Mouse (Mus musculus): ENCODE results near the gene Auts2. TPM values are rescaled to one million over a fixed set of nuclear protein-coding genes. Genes with fewer than 3 reads are reported as not detected.

Gene Auts2
- polyA plus RNA-seq, 1 experiment from 2014 or later, result 1.0 TPM

DNA sequence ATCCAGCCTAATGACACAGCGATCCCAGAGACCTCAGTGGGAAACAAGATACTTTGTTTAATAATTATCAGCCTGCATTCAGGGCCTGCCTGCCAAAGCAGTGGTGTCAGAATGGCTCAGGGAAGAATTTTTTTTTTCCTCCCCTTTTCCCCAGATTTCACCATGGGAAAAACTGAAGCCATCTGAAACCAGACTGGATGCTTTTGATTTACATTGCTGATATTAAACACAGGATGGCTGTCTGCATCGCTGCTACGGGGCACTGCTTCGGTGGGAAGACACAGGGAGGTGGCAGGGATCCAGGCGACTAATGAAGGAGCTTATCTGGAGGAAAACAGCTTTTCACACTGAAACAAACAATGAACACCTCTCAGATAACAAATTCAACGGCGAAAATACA, 912.6 kb downstream of the Auts2 start:
- WGBS (ENCODE audit: insufficient replicate concordance), result 37% methylated on average over 7 of the region's 7 CpGs
- H3K36me3 ChIP-seq (replicated peaks; ENCODE audit: insufficient read depth, low read length), result no peaks in the 10 kb centered on the region
- no peaks in the 10 kb centered on the region for H3K27me3 ChIP-seq (ENCODE audit: insufficient read depth, low read length)
- no peak for ATAC-seq
- no peak for DNase-seq
- no peaks in the 10 kb centered on the region for H3K9me3 ChIP-seq (ENCODE audit: low read length)
- H3K9ac ChIP-seq (replicated peaks), result no peak overlapping the region
- H3K27ac ChIP-seq (ENCODE audit: low read depth), result no peak overlapping the region
- no peaks in the 10 kb centered on the region for H3K4me1 ChIP-seq (ENCODE audit: insufficient read depth)
- no peak overlapping the region for H3K4me3 ChIP-seq (ENCODE audit: low read depth, low read length)
- H3K4me2 ChIP-seq (ENCODE audit: low read depth, low read length), result no peak overlapping the region
- TF ChIP-seq CTCF (IDR thresholded peaks at IDR 0.05; ENCODE audit: low read depth) (no peak), EP300 (IDR thresholded peaks at IDR 0.05; ENCODE audit: low read depth) (no peak)

DNA sequence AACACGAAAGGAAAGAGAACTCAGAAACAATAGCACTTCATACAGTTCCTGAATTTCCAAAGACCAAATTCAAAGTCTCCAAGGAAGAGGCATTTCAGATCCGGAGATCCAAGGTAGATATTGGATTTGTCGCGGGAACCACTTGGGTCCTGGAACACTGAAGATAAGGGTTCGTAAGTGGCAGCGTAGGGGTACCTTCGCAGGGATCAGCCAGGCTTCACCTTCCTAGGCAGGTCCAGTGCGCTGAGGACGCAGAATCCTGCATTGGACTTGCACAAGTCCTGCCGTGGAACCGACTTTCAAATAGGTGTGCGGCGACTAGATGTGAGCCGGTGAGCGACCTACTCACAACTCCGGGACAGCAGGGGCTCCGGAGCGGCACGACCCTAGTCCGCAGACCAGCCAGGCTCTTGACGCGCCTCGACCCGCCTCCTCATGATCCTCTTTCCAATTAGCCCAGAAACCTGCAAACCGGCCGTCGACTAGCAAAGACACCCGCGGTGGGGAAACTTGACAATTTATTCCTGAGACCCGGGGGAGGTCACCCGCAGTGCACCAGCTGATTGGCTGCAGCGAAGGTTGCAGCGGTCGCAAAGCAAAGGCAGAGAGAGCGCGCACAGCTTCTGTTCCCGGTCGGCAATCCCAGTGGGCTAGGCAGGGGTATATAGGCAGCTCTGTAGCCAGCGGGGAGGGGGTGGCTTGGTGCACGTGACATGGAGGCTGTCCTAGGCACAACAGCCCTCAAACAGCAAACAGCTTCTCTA, 926.8 kb downstream of the Auts2 start:
- no peaks in the 10 kb centered on the region for H3K4me1 ChIP-seq (ENCODE audit: insufficient read depth)
- peak overlapping the region; percentile 33 for H3K4me3 ChIP-seq (ENCODE audit: low read depth, low read length)
- peak; percentile 40; the same call in 1 of the 2 replicates for ATAC-seq
- H3K27ac ChIP-seq (ENCODE audit: low read depth), result no peak overlapping the region
- TF ChIP-seq EP300 (IDR thresholded peaks at IDR 0.05; ENCODE audit: low read depth), result no peak
- TF ChIP-seq CTCF (IDR thresholded peaks at IDR 0.05; ENCODE audit: low read depth), result no peak
- H3K4me2 ChIP-seq (ENCODE audit: low read depth, low read length), result peak overlapping the region; percentile 61
- H3K36me3 ChIP-seq (replicated peaks; ENCODE audit: insufficient read depth, low read length), result no peaks in the 10 kb centered on the region
- H3K9ac ChIP-seq (replicated peaks), result no peak overlapping the region; the same call in 1 of the 2 replicates
- DNase-seq, result peak; percentile 29
- H3K9me3 ChIP-seq (ENCODE audit: low read length), result no peaks in the 10 kb centered on the region
- WGBS (ENCODE audit: insufficient replicate concordance), result 2% methylated on average over 40 of the region's 40 CpGs
- H3K27me3 ChIP-seq (ENCODE audit: insufficient read depth, low read length), result peaks cover 19% of the 10 kb centered on the region; the same call in 1 of the 2 replicates

DNA sequence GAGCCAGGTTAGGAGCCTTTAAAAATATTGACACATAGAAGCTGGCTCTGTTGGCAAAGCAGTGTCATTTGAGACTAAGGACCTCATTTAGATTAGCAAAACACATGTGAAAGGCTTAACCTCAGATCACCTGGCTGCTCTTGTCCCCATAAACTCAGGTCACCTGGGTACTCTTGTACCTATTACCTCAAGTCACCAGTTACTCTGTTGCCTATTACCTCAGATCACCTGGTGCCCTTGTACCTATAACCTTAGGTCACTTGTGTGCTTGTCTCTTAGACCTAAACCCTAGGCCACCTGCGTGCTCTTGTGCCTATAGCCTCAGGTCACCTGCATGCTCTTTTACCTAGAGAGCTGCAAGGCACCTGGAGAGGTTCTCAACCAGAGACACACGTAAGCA, 928.9 kb downstream of the Auts2 start:
- WGBS (ENCODE audit: insufficient replicate concordance), result 83% methylated on average over 2 of the region's 2 CpGs
- Histone ChIP-seq H3K27me3 (ENCODE audit: insufficient read depth, low read length) (peaks cover 19% of the 10 kb centered on the region; the same call in 1 of the 2 replicates), H3K4me1 (ENCODE audit: insufficient read depth) (no peaks in the 10 kb centered on the region), H3K9me3 (ENCODE audit: low read length) (no peaks in the 10 kb centered on the region), H3K4me2 (ENCODE audit: low read depth, low read length) (no peak overlapping the region), H3K36me3 (replicated peaks; ENCODE audit: insufficient read depth, low read length) (no peaks in the 10 kb centered on the region), H3K4me3 (ENCODE audit: low read depth, low read length) (no peak overlapping the region), H3K27ac (ENCODE audit: low read depth) (no peak overlapping the region), H3K9ac (replicated peaks) (no peak overlapping the region)
- no peak for ATAC-seq
- DNase-seq, result no peak
- TF ChIP-seq CTCF (IDR thresholded peaks at IDR 0.05; ENCODE audit: low read depth), result no peak

DNA sequence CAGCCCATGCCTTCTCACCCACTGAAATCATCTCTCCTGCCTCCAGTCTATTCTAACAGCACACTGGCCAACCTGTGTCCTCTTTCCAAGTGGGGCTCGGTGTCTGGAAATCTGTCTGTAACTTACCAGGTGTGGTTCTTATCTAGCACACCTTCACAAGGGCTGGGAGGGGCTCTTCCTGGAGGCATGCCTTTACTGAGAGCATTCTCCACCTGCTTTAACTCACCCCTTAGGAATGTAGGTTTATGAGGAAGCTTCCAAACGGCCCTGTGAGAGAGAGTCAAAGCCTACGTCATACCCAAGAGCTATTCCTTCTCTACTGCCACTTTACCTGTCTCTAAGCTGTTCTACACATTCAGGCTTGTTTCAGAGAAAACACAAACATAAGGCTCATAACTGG, 929.8 kb downstream of the Auts2 start:
- no peak for TF ChIP-seq CTCF (IDR thresholded peaks at IDR 0.05; ENCODE audit: low read depth)
- no peak for TF ChIP-seq EP300 (IDR thresholded peaks at IDR 0.05; ENCODE audit: low read depth)
- Histone ChIP-seq H3K27me3 (ENCODE audit: insufficient read depth, low read length) (peaks cover 19% of the 10 kb centered on the region; the same call in 1 of the 2 replicates), H3K27ac (ENCODE audit: low read depth) (no peak overlapping the region), H3K4me3 (ENCODE audit: low read depth, low read length) (no peak overlapping the region), H3K9me3 (ENCODE audit: low read length) (no peaks in the 10 kb centered on the region), H3K9ac (replicated peaks) (no peak overlapping the region), H3K4me2 (ENCODE audit: low read depth, low read length) (no peak overlapping the region), H3K4me1 (ENCODE audit: insufficient read depth) (no peaks in the 10 kb centered on the region), H3K36me3 (replicated peaks; ENCODE audit: insufficient read depth, low read length) (no peaks in the 10 kb centered on the region)
- ATAC-seq, result no peak
- 66% methylated on average over 3 of the region's 3 CpGs for WGBS (ENCODE audit: insufficient replicate concordance)
- no peak for DNase-seq

DNA sequence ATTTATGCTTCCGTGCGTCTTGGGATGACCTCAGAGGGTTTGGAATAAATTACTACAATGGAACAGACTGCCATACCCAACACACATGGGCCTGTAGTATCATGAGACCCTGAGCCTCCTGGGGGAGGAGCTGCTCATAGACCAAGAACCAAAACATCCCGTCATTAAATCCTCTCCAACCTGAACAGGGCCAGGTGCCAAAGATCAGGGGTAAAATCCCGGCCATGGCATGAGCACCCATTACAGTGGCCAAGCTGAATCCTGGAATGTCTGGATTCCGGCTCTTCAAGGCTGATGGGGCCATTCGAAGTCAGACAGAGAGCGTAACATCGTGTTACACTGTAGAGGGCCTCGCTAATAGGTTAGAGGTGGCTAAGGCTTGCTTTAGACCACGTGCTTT, 932.4 kb downstream of the Auts2 start:
- no peak overlapping the region for H3K27ac ChIP-seq (ENCODE audit: low read depth)
- H3K9me3 ChIP-seq (ENCODE audit: low read length), result no peaks in the 10 kb centered on the region
- peaks cover 7% of the 10 kb centered on the region; the same call in 1 of the 2 replicates for H3K27me3 ChIP-seq (ENCODE audit: insufficient read depth, low read length)
- no peak overlapping the region for H3K9ac ChIP-seq (replicated peaks)
- DNase-seq (no peak), ATAC-seq (no peak)
- H3K4me3 ChIP-seq (ENCODE audit: low read depth, low read length), result no peak overlapping the region
- TF ChIP-seq EP300 (IDR thresholded peaks at IDR 0.05; ENCODE audit: low read depth), result no peak
- no peak for TF ChIP-seq CTCF (IDR thresholded peaks at IDR 0.05; ENCODE audit: low read depth)
- no peaks in the 10 kb centered on the region for H3K36me3 ChIP-seq (replicated peaks; ENCODE audit: insufficient read depth, low read length)
- WGBS (ENCODE audit: insufficient replicate concordance), result 77% methylated on average over 10 of the region's 10 CpGs
- no peak overlapping the region for H3K4me2 ChIP-seq (ENCODE audit: low read depth, low read length)
- H3K4me1 ChIP-seq (ENCODE audit: insufficient read depth), result no peaks in the 10 kb centered on the region

DNA sequence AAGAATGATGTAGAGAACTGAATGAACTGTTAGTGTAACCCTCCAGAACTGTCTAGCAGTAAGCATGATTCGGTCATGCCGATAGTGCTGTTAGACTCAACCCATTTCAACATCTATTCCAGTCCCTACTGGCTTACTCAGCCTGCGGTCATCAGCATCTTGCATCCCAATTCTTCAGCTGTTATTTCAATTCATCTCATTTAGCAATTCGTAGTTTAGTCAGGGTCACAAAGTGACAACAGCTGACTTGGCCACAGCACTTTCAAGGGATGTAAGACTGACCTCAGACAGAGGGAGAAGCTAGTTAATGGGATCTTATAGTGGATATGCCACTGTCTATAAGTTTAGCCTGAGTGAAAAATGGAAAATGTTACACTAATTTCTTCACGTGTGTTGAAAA, 936.4 kb downstream of the Auts2 start:
- H3K27me3 ChIP-seq (ENCODE audit: insufficient read depth, low read length), result no peaks in the 10 kb centered on the region
- H3K9me3 ChIP-seq (ENCODE audit: low read length), result no peaks in the 10 kb centered on the region
- no peak overlapping the region for H3K9ac ChIP-seq (replicated peaks)
- no peaks in the 10 kb centered on the region for H3K4me1 ChIP-seq (ENCODE audit: insufficient read depth)
- no peak overlapping the region for H3K27ac ChIP-seq (ENCODE audit: low read depth)
- TF ChIP-seq CTCF (IDR thresholded peaks at IDR 0.05; ENCODE audit: low read depth), result no peak
- no peak for TF ChIP-seq EP300 (IDR thresholded peaks at IDR 0.05; ENCODE audit: low read depth)
- ATAC-seq (no peak), DNase-seq (no peak)
- H3K4me2 ChIP-seq (ENCODE audit: low read depth, low read length), result no peak overlapping the region
- no peaks in the 10 kb centered on the region for H3K36me3 ChIP-seq (replicated peaks; ENCODE audit: insufficient read depth, low read length)
- no peak overlapping the region for H3K4me3 ChIP-seq (ENCODE audit: low read depth, low read length)
- WGBS (ENCODE audit: insufficient replicate concordance), result 78% methylated on average over 5 of the region's 5 CpGs
